Mouse (Mus musculus) forebrain, embryonic 10.5 days (tissue): ENCODE data around the gene Inhbe. TPM values are rescaled to one million over a fixed set of nuclear protein-coding genes. Genes with fewer than 3 reads are reported as not detected.
A peak's percentile ranks its signal among the peaks of the same experiment; 100 is the strongest.

Experiments
- DNase-seq: peaks from one replicate; pipeline ENCODE4 v3.0.0-alpha.2; 2017; ENCODE audit warnings: low spot score; ENCODE audit errors: extremely low spot score
- H3K27ac ChIP-seq: fragments of 300-500 bp; sonication (generic); 2 replicates; pipeline ENCODE4 v1.5.1; 2016; ENCODE audit warnings: mild to moderate bottlenecking
- H3K27me3 ChIP-seq: fragments of 300-500 bp; sonication (generic); 2 replicates; pipeline ENCODE4 v1.6.1; 2016; ENCODE audit warnings: mild to moderate bottlenecking; ENCODE audit not compliant: poor library complexity, severe bottlenecking
- H3K36me3 ChIP-seq: fragments of 300-500 bp; sonication (generic); replicated peaks from 2 replicates; pipeline ENCODE4 v1.6.1; 2016; ENCODE audit warnings: mild to moderate bottlenecking, moderate library complexity
- H3K4me1 ChIP-seq: fragments of 300-500 bp; sonication (generic); 2 replicates; pipeline ENCODE4 v1.6.1; 2016
- H3K4me3 ChIP-seq: fragments of 300-500 bp; sonication (generic); 2 replicates; pipeline ENCODE4 v1.5.1; 2016; ENCODE audit warnings: mild to moderate bottlenecking, moderate library complexity
- H3K9me3 ChIP-seq: fragments of 300-500 bp; sonication (generic); 2 replicates; pipeline ENCODE4 v1.6.1; 2016; ENCODE audit warnings: mild to moderate bottlenecking, moderate library complexity
- WGBS: fragments of 180-500 bp; shearing (Covaris S2); methylation state at CpG from one replicate; pipeline ENCODE4 v1.1.7; 2016; 5-methylcytosine and 5-hydroxymethylcytosine counted together
- polyA plus RNA-seq: library from polyadenylated mRNA; unstranded; fragments of >200 nt; fragmentation: Nextera tagmentation; extraction: Ambion mirVana; gene quantifications from 2 replicates; pipeline ENCODE4 v1.2.1, GENCODE M21; 2016

Gene Inhbe
- polyA plus RNA-seq, 1 experiment from 2014 or later, result not detected

- Histone ChIP-seq H3K9me3 (no peaks in the 10 kb centered on the region), H3K27ac (no peak overlapping the region), H3K27me3 (0 out of 2 replicates have a peak, but pooled peaks cover 4% of the 10 kb centered on the region), H3K4me3 (no peak overlapping the region), H3K4me1 (peaks cover 1% of the 10 kb centered on the region), H3K36me3 (no peaks in the 10 kb centered on the region)
- 90% methylated on average over 3 of the region's 3 CpGs for WGBS
- no peak for DNase-seq
Observed at GRCm38 (mm10) chr10:127360714-127361113, 6.5 kb upstream of the Inhbe start.

DNA sequence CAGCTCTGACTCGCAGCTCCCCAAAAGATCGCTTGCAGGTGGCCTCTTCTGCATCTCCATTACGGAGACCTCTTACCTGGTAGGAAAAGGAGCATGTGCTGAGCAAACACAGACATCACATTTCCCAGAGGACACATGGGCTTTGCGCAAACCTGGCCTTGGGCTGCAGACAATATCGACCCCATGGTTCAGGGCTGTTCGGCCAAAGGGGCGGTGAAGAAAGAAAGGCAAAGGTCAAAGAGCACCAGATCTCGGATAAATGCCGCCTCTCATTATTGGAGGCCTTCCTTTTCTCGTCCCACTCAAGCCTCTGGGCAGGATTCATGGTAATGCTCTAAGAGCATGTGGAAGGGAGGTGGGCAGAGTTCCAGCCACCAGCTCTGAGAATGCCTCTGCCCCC, 1.1 kb upstream of the Inhbe start:
- H3K27me3 ChIP-seq, result peaks cover 28% of the 10 kb centered on the region
- no peak for DNase-seq
- H3K9me3 ChIP-seq, result no peaks in the 10 kb centered on the region
- no peak overlapping the region for H3K27ac ChIP-seq
- peaks cover 18% of the 10 kb centered on the region for H3K4me1 ChIP-seq
- H3K4me3 ChIP-seq, result no peak overlapping the region
- H3K36me3 ChIP-seq, result no peaks in the 10 kb centered on the region
- 60% methylated on average over 10 of the region's 10 CpGs for WGBS

GRCm38 (mm10) chr10:127352766-127353165, 1.4 kb downstream of the Inhbe start:
- no peaks in the 10 kb centered on the region for H3K36me3 ChIP-seq
- no peaks in the 10 kb centered on the region for H3K9me3 ChIP-seq
- no peak overlapping the region for H3K27ac ChIP-seq
- DNase-seq, result no peak
- peaks cover 37% of the 10 kb centered on the region for H3K27me3 ChIP-seq
- peaks cover 22% of the 10 kb centered on the region for H3K4me1 ChIP-seq
- whole genome bisulfite sequencing, result 92% methylated on average over 11 of the region's 11 CpGs
- H3K4me3 ChIP-seq, result no peak overlapping the region

DNA sequence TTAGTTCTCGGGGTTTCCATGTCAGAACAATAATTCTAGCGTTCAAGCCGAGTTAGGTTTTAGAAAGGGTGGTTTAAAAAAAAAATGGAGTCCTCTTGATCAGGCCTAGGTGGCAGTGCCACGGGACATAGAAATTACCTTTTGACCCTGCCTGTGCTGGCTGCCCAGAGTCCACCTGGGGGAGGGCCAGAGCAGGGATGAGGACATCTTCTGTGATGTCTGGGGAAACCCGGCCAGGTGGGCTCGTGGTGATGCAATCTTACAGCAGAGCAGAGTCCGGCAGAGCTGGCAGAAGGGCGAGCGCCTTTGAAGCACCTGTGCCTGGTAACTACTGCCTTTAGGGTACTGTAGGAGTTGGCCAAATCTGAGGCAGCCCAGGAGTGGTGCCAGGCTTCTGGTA, 2.0 kb downstream of the Inhbe start:
- 91% methylated on average over 9 of the region's 9 CpGs for WGBS
- no peaks in the 10 kb centered on the region for H3K9me3 ChIP-seq
- no peak overlapping the region for H3K4me3 ChIP-seq
- no peak for DNase-seq
- H3K27ac ChIP-seq, result no peak overlapping the region
- peaks cover 36% of the 10 kb centered on the region for H3K27me3 ChIP-seq
- H3K4me1 ChIP-seq, result peaks cover 22% of the 10 kb centered on the region
- H3K36me3 ChIP-seq, result no peaks in the 10 kb centered on the region

- peaks cover 22% of the 10 kb centered on the region for H3K4me1 ChIP-seq
- WGBS, result 73% methylated on average over 8 of the region's 8 CpGs
- no peak for DNase-seq
- H3K4me3 ChIP-seq, result no peak overlapping the region
- peaks cover 33% of the 10 kb centered on the region for H3K27me3 ChIP-seq
- no peaks in the 10 kb centered on the region for H3K9me3 ChIP-seq
- H3K27ac ChIP-seq, result no peak overlapping the region
- H3K36me3 ChIP-seq, result no peaks in the 10 kb centered on the region
Observed at GRCm38 (mm10) chr10:127351719-127352118, 2.5 kb downstream of the Inhbe start.

DNA sequence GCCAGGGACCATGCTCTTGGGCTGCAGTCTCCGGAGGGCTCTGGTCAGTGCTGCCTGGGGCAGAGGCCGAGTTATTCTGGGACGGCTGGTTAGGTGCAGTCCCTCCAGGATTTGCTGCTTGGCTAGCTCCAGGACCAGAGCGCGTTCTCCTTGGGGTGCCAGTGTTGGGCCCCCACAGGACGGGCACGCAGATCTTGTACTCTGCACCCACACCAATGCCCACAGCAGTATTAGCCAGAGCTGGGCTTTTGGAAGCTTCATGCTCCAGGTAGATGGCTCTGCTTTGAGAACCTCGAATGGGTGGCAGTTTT, 3.0 kb downstream of the Inhbe start:
- no peak for DNase-seq
- Histone ChIP-seq H3K9me3 (no peaks in the 10 kb centered on the region), H3K27me3 (peaks cover 33% of the 10 kb centered on the region), H3K36me3 (no peaks in the 10 kb centered on the region), H3K27ac (0 out of 2 replicates have a peak overlapping the region, but pooled peaks have one; percentile 32), H3K4me3 (peak overlapping the region; percentile 31; the same call in 1 of the 2 replicates), H3K4me1 (peaks cover 22% of the 10 kb centered on the region)
- WGBS, result 87% methylated on average over 8 of the region's 8 CpGs

DNA sequence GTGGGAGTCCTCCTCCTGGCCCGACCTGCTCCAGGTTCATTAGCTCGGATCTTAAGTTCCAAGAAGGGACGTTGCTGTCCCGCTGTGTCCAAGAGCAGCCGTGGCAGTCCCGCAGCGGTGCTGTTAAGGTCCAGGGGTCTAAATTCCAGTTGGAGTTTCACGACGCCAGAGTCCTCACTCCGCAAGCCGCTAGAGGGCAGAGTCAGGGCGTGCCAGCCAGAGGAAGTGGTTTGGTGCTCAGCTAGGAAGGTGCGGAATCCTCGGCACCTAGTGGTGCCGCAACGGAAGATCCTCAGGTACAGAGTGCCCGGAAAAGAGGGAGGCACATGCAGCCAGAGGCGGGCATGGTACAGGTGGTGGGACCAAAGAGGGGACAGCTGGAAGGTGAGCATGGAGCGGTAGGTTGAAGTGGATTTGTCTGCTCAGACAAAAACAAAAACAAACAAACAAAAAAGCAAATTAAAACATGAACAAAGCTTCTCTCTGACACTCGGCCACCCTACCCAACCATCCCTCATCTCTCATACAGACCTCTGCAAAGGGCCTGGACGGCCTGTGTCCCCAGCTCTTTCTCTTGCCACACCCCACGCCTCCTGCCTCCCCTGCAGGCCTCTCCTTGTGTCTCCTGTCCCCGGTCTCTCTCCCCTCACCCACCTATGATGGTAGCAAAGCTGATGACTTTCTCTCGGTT, 3.5 kb downstream of the Inhbe start:
- no peaks in the 10 kb centered on the region for H3K36me3 ChIP-seq
- H3K4me3 ChIP-seq, result peak overlapping the region; percentile 31
- DNase-seq, result peak; percentile 78
- peaks cover 33% of the 10 kb centered on the region for H3K27me3 ChIP-seq
- H3K27ac ChIP-seq, result 0 out of 2 replicates have a peak overlapping the region, but pooled peaks have one; percentile 32
- WGBS, result 16% methylated on average over 24 of the region's 24 CpGs
- no peaks in the 10 kb centered on the region for H3K9me3 ChIP-seq
- peaks cover 21% of the 10 kb centered on the region for H3K4me1 ChIP-seq

DNA sequence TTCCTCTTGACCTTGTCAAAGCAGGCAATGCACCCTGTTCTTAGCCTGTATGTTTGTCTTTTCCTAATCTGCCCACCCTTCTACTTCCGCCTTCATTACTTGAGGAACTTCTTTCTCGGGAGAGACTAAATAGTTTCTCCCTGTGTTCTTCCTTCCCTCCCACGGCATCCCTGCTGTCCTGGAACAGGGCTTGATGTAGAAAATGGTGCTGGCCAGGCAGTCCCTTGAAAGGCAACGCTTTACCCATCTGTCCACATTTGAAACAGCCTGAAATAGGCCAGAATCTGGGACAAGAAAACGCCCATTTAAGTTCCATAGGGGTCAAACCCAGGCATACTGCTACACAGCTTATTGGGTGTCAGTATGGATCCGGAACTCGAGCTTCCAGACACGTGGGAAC, 4.4 kb downstream of the Inhbe start:
- WGBS, result 80% methylated on average over 8 of the region's 8 CpGs
- no peak overlapping the region for H3K4me3 ChIP-seq
- peaks cover 33% of the 10 kb centered on the region for H3K27me3 ChIP-seq
- no peaks in the 10 kb centered on the region for H3K9me3 ChIP-seq
- H3K36me3 ChIP-seq, result no peaks in the 10 kb centered on the region
- DNase-seq, result no peak
- no peak overlapping the region for H3K27ac ChIP-seq
- H3K4me1 ChIP-seq, result peaks cover 14% of the 10 kb centered on the region

GRCm38 (mm10) chr10:127348957-127349356, 5.3 kb downstream of the Inhbe start:
- H3K27ac ChIP-seq, result no peak overlapping the region
- H3K4me3 ChIP-seq, result no peak overlapping the region
- no peak for DNase-seq
- peaks cover 14% of the 10 kb centered on the region for H3K4me1 ChIP-seq
- WGBS, result 71% methylated on average over 4 of the region's 4 CpGs
- H3K27me3 ChIP-seq, result peaks cover 27% of the 10 kb centered on the region
- H3K9me3 ChIP-seq, result no peaks in the 10 kb centered on the region
- no peaks in the 10 kb centered on the region for H3K36me3 ChIP-seq

- Histone ChIP-seq H3K4me3 (no peak overlapping the region), H3K4me1 (peaks cover 27% of the 10 kb centered on the region), H3K27ac (no peak overlapping the region), H3K27me3 (peaks cover 31% of the 10 kb centered on the region), H3K36me3 (no peaks in the 10 kb centered on the region), H3K9me3 (no peaks in the 10 kb centered on the region)
- no peak for DNase-seq
- 88% methylated on average over 3 of the region's 3 CpGs for WGBS
Observed at GRCm38 (mm10) chr10:127346173-127346572, 8.0 kb downstream of the Inhbe start.

- DNase-seq, result no peak
- 81% methylated on average over 3 of the region's 3 CpGs for WGBS
- H3K4me3 ChIP-seq, result no peak overlapping the region
- H3K27ac ChIP-seq, result no peak overlapping the region
- H3K4me1 ChIP-seq, result peaks cover 42% of the 10 kb centered on the region
- no peaks in the 10 kb centered on the region for H3K9me3 ChIP-seq
- H3K27me3 ChIP-seq, result peaks cover 42% of the 10 kb centered on the region
- H3K36me3 ChIP-seq, result peaks cover 2% of the 10 kb centered on the region; the same call in 1 of the 2 replicates
Observed at GRCm38 (mm10) chr10:127343029-127343428, 11.2 kb downstream of the Inhbe start.

GRCm38 (mm10) chr10:127341891-127342639, 12.1 kb downstream of the Inhbe start, which contains the start of gene Gli1:
Gli1 (minus strand) TSS chr10:127341974.
- H3K4me3 ChIP-seq, result peak within 1 kb of the TSS; percentile 58
- peak; percentile 89 for DNase-seq
- H3K36me3 ChIP-seq, result peaks cover 11% of the 10 kb centered on the region
- peak within 1 kb of the TSS; percentile 91 for H3K27ac ChIP-seq
- under 1% methylated on average over 29 of the region's 29 CpGs for WGBS
- H3K9me3 ChIP-seq, result no peaks in the 10 kb centered on the region
- H3K4me1 ChIP-seq, result peaks cover 42% of the 10 kb centered on the region
- H3K27me3 ChIP-seq, result peaks cover 52% of the 10 kb centered on the region

GRCm38 (mm10) chr10:127341360-127341690, 12.9 kb downstream of the Inhbe start:
- under 1% methylated on average over 8 of the region's 11 CpGs for WGBS
- no peaks in the 10 kb centered on the region for H3K9me3 ChIP-seq
- DNase-seq, result no peak
- H3K36me3 ChIP-seq, result peaks cover 19% of the 10 kb centered on the region
- peak overlapping the region; percentile 91 for H3K27ac ChIP-seq
- H3K4me3 ChIP-seq, result peak overlapping the region; percentile 58
- peaks cover 42% of the 10 kb centered on the region for H3K4me1 ChIP-seq
- H3K27me3 ChIP-seq, result peaks cover 57% of the 10 kb centered on the region
